In genomic region chr13:114923331-114923730, GRCm38 (mm10) we compare ENCODE assay signal across 8 mouse cellular contexts. TPM values are rescaled to one million over a fixed set of nuclear protein-coding genes. Genes with fewer than 3 reads are reported as not detected.
DNase-seq lines count a peak whose midpoint lies in the region; ATAC-seq and TF ChIP-seq lines count a peak whose summit lies in the region.

No protein-coding gene starts in this region.

- TF ChIP-seq EP300 in heart, adult 2 months (IDR thresholded peaks at IDR 0.05; ENCODE audit: insufficient read depth, low read depth, low read length) = no peak

- H3K9ac ChIP-seq in heart, embryonic 16.5 days (ENCODE audit: low read length) = no peak overlapping the region
- H3K9ac ChIP-seq in heart, adult 2 months (ENCODE audit: low read depth, low read length) = no peak overlapping the region
- H3K9ac ChIP-seq in embryonic facial prominence, embryonic 11.5 days (replicated peaks; ENCODE audit: low read length) = no peak overlapping the region
- H3K9ac ChIP-seq in midbrain, embryonic 14.5 days (replicated peaks; ENCODE audit: low read length) = 0 out of 2 replicates have a peak overlapping the region, but pooled peaks have one; percentile 0

- no peak for DNase-seq in heart, adult 2 months
- DNase-seq in embryonic facial prominence, embryonic 11.5 days (ENCODE audit: low spot score) = peak; percentile 43
- DNase-seq in kidney, adult 2 months = peak; percentile 52
- peak; percentile 86 for DNase-seq in midbrain, embryonic 14.5 days
- DNase-seq in frontal cortex, postnatal 25 days (ENCODE audit: low spot score in 2 of 2) = no peak

- WGBS in heart, embryonic 16.5 days = 46% methylated on average over 9 of the region's 9 CpGs
- WGBS in heart, adult 2 months = 62% methylated on average over 9 of the region's 9 CpGs
- WGBS in embryonic facial prominence, embryonic 11.5 days = 58% methylated on average over 9 of the region's 9 CpGs
- WGBS in kidney, adult 2 months = 41% methylated on average over 9 of the region's 9 CpGs
- 4% methylated on average over 9 of the region's 9 CpGs for WGBS in midbrain, embryonic 14.5 days

- H3K4me1 ChIP-seq in heart, embryonic 16.5 days (ENCODE audit: control insufficient read depth, insufficient read depth, low read length) = peaks cover 4% of the 10 kb centered on the region
- H3K4me1 ChIP-seq in heart, adult 2 months (ENCODE audit: control insufficient read depth, insufficient read depth, low read length) = peaks cover 1% of the 10 kb centered on the region
- H3K4me1 ChIP-seq in embryonic facial prominence, embryonic 11.5 days (ENCODE audit: control insufficient read depth, insufficient read depth, low read length) = no peaks in the 10 kb centered on the region
- H3K4me1 ChIP-seq in kidney, adult 2 months (ENCODE audit: control insufficient read depth, insufficient read depth, low read length) = no peaks in the 10 kb centered on the region
- H3K4me1 ChIP-seq in midbrain, embryonic 14.5 days (ENCODE audit: control insufficient read depth, insufficient read depth, low read length) = peaks cover 9% of the 10 kb centered on the region; the same call in 1 of the 2 replicates

- no peaks in the 10 kb centered on the region; the same call in 1 of the 2 replicates for H3K9me3 ChIP-seq in heart, embryonic 16.5 days (replicated peaks; ENCODE audit: control insufficient read depth, low read length)
- H3K9me3 ChIP-seq in embryonic facial prominence, embryonic 11.5 days (replicated peaks; ENCODE audit: control insufficient read depth, low read length) = no peaks in the 10 kb centered on the region
- peaks cover 4% of the 10 kb centered on the region for H3K9me3 ChIP-seq in midbrain, embryonic 14.5 days (ENCODE audit: control insufficient read depth, low read length)

- no peak overlapping the region for H3K4me3 ChIP-seq in heart, embryonic 16.5 days (ENCODE audit: low read length)
- H3K4me3 ChIP-seq in heart, adult 2 months = no peak overlapping the region
- H3K4me3 ChIP-seq in embryonic facial prominence, embryonic 11.5 days (ENCODE audit: low read depth, low read length) = no peak overlapping the region
- H3K4me3 ChIP-seq in kidney, adult 2 months (ENCODE audit: insufficient read depth, low read depth, low read length) = no peak overlapping the region
- H3K4me3 ChIP-seq in midbrain, embryonic 14.5 days (replicated peaks; ENCODE audit: low read depth, low read length) = no peak overlapping the region

- H3K4me2 ChIP-seq in heart, embryonic 16.5 days (ENCODE audit: low read depth, low read length) = peak overlapping the region; percentile 4; the same call in 1 of the 2 replicates
- H3K4me2 ChIP-seq in embryonic facial prominence, embryonic 11.5 days (ENCODE audit: low read depth, low read length) = no peak overlapping the region
- H3K4me2 ChIP-seq in midbrain, embryonic 14.5 days (ENCODE audit: low read length) = peak overlapping the region; percentile 3; the same call in 1 of the 2 replicates

- TF ChIP-seq POLR2A in heart, adult 2 months (IDR thresholded peaks at IDR 0.05; ENCODE audit: insufficient read depth, low read depth, low read length) = no peak
- no peak for TF ChIP-seq POLR2A in kidney, adult 2 months (IDR thresholded peaks at IDR 0.05; ENCODE audit: low read depth, low read length)

- ATAC-seq in heart, embryonic 16.5 days (replicated peaks; ENCODE audit: extremely low read depth, insufficient read depth, low FRiP score) = no peak
- ATAC-seq in embryonic facial prominence, embryonic 11.5 days (replicated peaks; ENCODE audit: insufficient number of reproducible peaks, low FRiP score, low TSS enrichment, low read depth) = peak; percentile 88
- peak; percentile 93 for ATAC-seq in midbrain, embryonic 14.5 days (ENCODE audit: low FRiP score, low TSS enrichment)
- no peak for ATAC-seq in megakaryocyte, adult 5-6 weeks (ENCODE audit: poor library complexity, severe bottlenecking)
- no peak for ATAC-seq in erythroid progenitor cell, adult 5-6 weeks (replicated peaks; ENCODE audit: low FRiP score, poor library complexity, severe bottlenecking)

- no peaks in the 10 kb centered on the region for H3K36me3 ChIP-seq in heart, embryonic 16.5 days (ENCODE audit: control insufficient read depth, insufficient read depth)
- H3K36me3 ChIP-seq in heart, adult 2 months (ENCODE audit: control insufficient read depth, insufficient read depth, low read length) = no peaks in the 10 kb centered on the region
- H3K36me3 ChIP-seq in embryonic facial prominence, embryonic 11.5 days (replicated peaks; ENCODE audit: control insufficient read depth, insufficient read depth, low read depth, low read length) = no peaks in the 10 kb centered on the region
- no peaks in the 10 kb centered on the region for H3K36me3 ChIP-seq in kidney, adult 2 months (ENCODE audit: control insufficient read depth, insufficient read depth, low read length)
- no peaks in the 10 kb centered on the region for H3K36me3 ChIP-seq in midbrain, embryonic 14.5 days (ENCODE audit: control insufficient read depth, insufficient read depth, low read length)

- H3K27me3 ChIP-seq in heart, embryonic 16.5 days (ENCODE audit: control insufficient read depth, insufficient read depth, low read length) = no peaks in the 10 kb centered on the region
- no peaks in the 10 kb centered on the region for H3K27me3 ChIP-seq in heart, adult 2 months (ENCODE audit: control insufficient read depth, insufficient read depth, low read length)
- no peaks in the 10 kb centered on the region for H3K27me3 ChIP-seq in embryonic facial prominence, embryonic 11.5 days (ENCODE audit: control insufficient read depth, insufficient read depth, low read length)
- H3K27me3 ChIP-seq in kidney, adult 2 months (replicated peaks; ENCODE audit: control insufficient read depth, insufficient read depth, low read length) = no peaks in the 10 kb centered on the region
- peaks cover 10% of the 10 kb centered on the region; the same call in 1 of the 2 replicates for H3K27me3 ChIP-seq in midbrain, embryonic 14.5 days (ENCODE audit: control insufficient read depth, insufficient read depth, low read length)

- intact Hi-C loops in heart, adult 2 months (cut with DNase I) = no loop called here

- TF ChIP-seq CTCF in heart, adult 2 months (IDR thresholded peaks at IDR 0.05) = no peak
- peak; percentile 23; the same call in 1 of the 2 replicates for TF ChIP-seq CTCF in kidney, adult 2 months (conservative IDR thresholded peaks at IDR 0.05; ENCODE audit: insufficient read depth, insufficient read length, low read depth, low read length)

- H3K79me2 ChIP-seq in heart, adult 2 months (replicated peaks; ENCODE audit: control insufficient read depth, insufficient read depth, low read length) = no peaks in the 10 kb centered on the region

- H3K27ac ChIP-seq in heart, embryonic 16.5 days (ENCODE audit: low read length) = no peak overlapping the region; the same call in 1 of the 2 replicates
- H3K27ac ChIP-seq in heart, adult 2 months = no peak overlapping the region
- H3K27ac ChIP-seq in embryonic facial prominence, embryonic 11.5 days (replicated peaks; ENCODE audit: low read depth, low read length) = no peak overlapping the region
- H3K27ac ChIP-seq in kidney, adult 2 months (ENCODE audit: insufficient read depth, low read depth, low read length) = no peak overlapping the region
- H3K27ac ChIP-seq in midbrain, embryonic 14.5 days (replicated peaks; ENCODE audit: low read depth, low read length) = peak overlapping the region; percentile 65

RNA-seq across cellular contexts. Expression of gene Itga2, which starts 8.6 kb away (rescaled TPM):
- polyA plus RNA-seq in heart, embryonic 16.5 days (2015; fragmentation: Nextera tagmentation; extraction: Ambion mirVana) = 1.9 and 3.8 TPM in 2 replicates
- total RNA-seq in heart, adult 2 months (2021) = 1 to 10 TPM; 1.3 TPM
- polyA plus RNA-seq in heart, adult 2 months (2012; rRNA removed) = 0.21 and 0.29 TPM in 2 replicates
- polyA plus RNA-seq in embryonic facial prominence, embryonic 11.5 days (2014; fragmentation: Nextera tagmentation; extraction: Ambion mirVana) = 0.79 and 0.85 TPM in 2 replicates
- polyA plus RNA-seq in kidney, adult 2 months (2012; rRNA removed) = 0.30 and 0.58 TPM in 2 replicates
- 1.2 and 2.1 TPM in 2 replicates for polyA plus RNA-seq in midbrain, embryonic 14.5 days (2014; fragmentation: Nextera tagmentation; extraction: Ambion mirVana)
- total RNA-seq in megakaryocyte, adult 5-6 weeks (2015) = 1.6 and 3.5 TPM in 2 replicates
- total RNA-seq in megakaryocyte, adult 5-6 weeks (2017) = 2.4 TPM in 2 replicates
- not detected in 2 replicates for total RNA-seq in erythroid progenitor cell, adult 5-6 weeks (2015; ENCODE audit: low replicate concordance)
- 0.08 and 0.13 TPM in 2 replicates for total RNA-seq in erythroid progenitor cell, adult 5-6 weeks (2017; ENCODE audit: low replicate concordance)

Comparison
In these comparisons a context has a peak if more than half of its experiments do, and no peak if none do; other contexts are left out.
1. ATAC-seq: peak in embryonic facial prominence, embryonic 11.5 days (single experiment) and midbrain, embryonic 14.5 days (single experiment); none in heart, embryonic 16.5 days (single experiment), megakaryocyte, adult 5-6 weeks (single experiment) and erythroid progenitor cell, adult 5-6 weeks (single experiment).
2. DNase-seq: peak in embryonic facial prominence, embryonic 11.5 days (single experiment), kidney, adult 2 months (single experiment) and midbrain, embryonic 14.5 days (single experiment); none in heart, adult 2 months (0 of 2) and frontal cortex, postnatal 25 days (0 of 2).